Comparison of ENCODE assay signal across 9 mouse cellular contexts in genomic region chr10:7473197-7473889, GRCm38 (mm10). TPM values are rescaled to one million over a fixed set of nuclear protein-coding genes. Genes with fewer than 3 reads are reported as not detected.
DNase-seq lines count a peak whose midpoint lies in the region; ATAC-seq and TF ChIP-seq lines count a peak whose summit lies in the region.
"Had no signal": no experiment of that assay in that cellular context is flagged by ENCODE, and none has a peak within 500 bp of the region (broad histone marks: within the 10 kb centered on the region; RNA-seq: fewer than 3 reads in every experiment).

Gene Ulbp1 (minus strand): TSS chr10:7473638.

- H3K27ac ChIP-seq in thymus, adult 2 months (ENCODE audit: control insufficient read depth, insufficient read depth, low read length), result peak within 1 kb of the TSS; percentile 26; the same call in 1 of the 2 replicates
- no peak within 1 kb of the TSS for H3K27ac ChIP-seq in hindbrain, embryonic 16.5 days (ENCODE audit: low read depth, low read length)
- H3K27ac ChIP-seq: embryonic facial prominence, embryonic 13.5 days had no signal

- H3K4me3 ChIP-seq in thymus, adult 2 months (ENCODE audit: control insufficient read depth, insufficient read depth, low read length), result peak within 1 kb of the TSS; percentile 65
- H3K4me3 ChIP-seq in hindbrain, embryonic 16.5 days (ENCODE audit: low read length), result no peak within 1 kb of the TSS
- H3K4me3 ChIP-seq: embryonic facial prominence, embryonic 13.5 days had no signal

- TF ChIP-seq CTCF in thymus, adult 2 months (IDR thresholded peaks at IDR 0.05; ENCODE audit: borderline replicate concordance, control insufficient read depth, extremely low read depth, insufficient read depth, low read length, poor library complexity), result no peak

- H3K36me3 ChIP-seq in thymus, adult 2 months (ENCODE audit: control insufficient read depth, insufficient read depth, low read length), result no peaks in the 10 kb centered on the region
- H3K36me3 ChIP-seq in hindbrain, embryonic 16.5 days (ENCODE audit: control insufficient read depth, insufficient read depth, low read length), result no peaks in the 10 kb centered on the region
- H3K36me3 ChIP-seq: embryonic facial prominence, embryonic 13.5 days had no signal

- ATAC-seq in hindbrain, embryonic 16.5 days, result no peak

- 0 out of 2 replicates have a peak, but pooled peaks have one; percentile 33 for TF ChIP-seq POLR2A in thymus, adult 2 months (IDR thresholded peaks at IDR 0.05; ENCODE audit: control insufficient read depth, extremely low read depth, insufficient read depth, low read length, poor library complexity)

- no peak within 1 kb of the TSS for H3K9ac ChIP-seq in hindbrain, embryonic 16.5 days (ENCODE audit: low read depth, low read length)
- H3K9ac ChIP-seq: embryonic facial prominence, embryonic 13.5 days had no signal

- DNase-seq in right cerebral cortex, postnatal 10 days (ENCODE audit: low spot score in 2 of 2), result peak; percentile 40 to 52
- DNase-seq in right cerebral cortex, postnatal 25 days, result no peak
- peak; percentile 24 for DNase-seq in c-Kit-negative CD71-positive TER-119-positive erythroid progenitor cells, embryonic 14.5 days (ENCODE audit: low read depth, low spot score)
- DNase-seq in heart, adult 9 months (ENCODE audit: low spot score in 2 of 2), result peak; percentile 74 to 80
- peak; percentile 77 for DNase-seq in kidney, postnatal 14 days
- peak; percentile 30 to 40 for DNase-seq in monocyte, adult 2 months (ENCODE audit: low read depth in 1 of 2, low spot score in 2 of 2)
- DNase-seq in thymus, adult 2 months, result peak; percentile 87

- H3K9me3 ChIP-seq in hindbrain, embryonic 16.5 days (ENCODE audit: control insufficient read depth, low read length), result no peaks in the 10 kb centered on the region
- H3K9me3 ChIP-seq: embryonic facial prominence, embryonic 13.5 days had no signal

- H3K27me3 ChIP-seq in thymus, adult 2 months (ENCODE audit: control insufficient read depth, insufficient read depth, low read length), result no peaks in the 10 kb centered on the region
- H3K27me3 ChIP-seq in hindbrain, embryonic 16.5 days (replicated peaks; ENCODE audit: control insufficient read depth, insufficient read depth, low read length), result no peaks in the 10 kb centered on the region
- H3K27me3 ChIP-seq: embryonic facial prominence, embryonic 13.5 days had no signal

- 1% methylated on average over 13 of the region's 13 CpGs for WGBS in thymus, adult 2 months
- WGBS in hindbrain, embryonic 16.5 days, result 70% methylated on average over 13 of the region's 13 CpGs

- H3K4me1 ChIP-seq in thymus, adult 2 months (replicated peaks; ENCODE audit: control insufficient read depth, insufficient read depth, low read length), result peaks cover 12% of the 10 kb centered on the region
- no peaks in the 10 kb centered on the region for H3K4me1 ChIP-seq in hindbrain, embryonic 16.5 days (ENCODE audit: control insufficient read depth, insufficient read depth, low read depth, low read length)
- H3K4me1 ChIP-seq: embryonic facial prominence, embryonic 13.5 days had no signal

- no peak within 1 kb of the TSS for H3K4me2 ChIP-seq in hindbrain, embryonic 16.5 days (ENCODE audit: low read length)
- H3K4me2 ChIP-seq: embryonic facial prominence, embryonic 13.5 days had no signal

RNA-seq across cellular contexts. Expression of gene Ulbp1, which starts in this region (rescaled TPM):
- 8.4 and 9.5 TPM in 2 replicates for polyA plus RNA-seq in thymus, adult 2 months (2012; rRNA removed)
- polyA plus RNA-seq in hindbrain, embryonic 16.5 days (2015; fragmentation: Nextera tagmentation; extraction: Ambion mirVana), result 0.31 and 1.6 TPM in 2 replicates
